Mouse (Mus musculus): ENCODE results near the gene Snrpf. TPM values are rescaled to one million over a fixed set of nuclear protein-coding genes. Genes with fewer than 3 reads are reported as not detected.

Snrpf gene
- polyA plus RNA-seq, 1 experiment, result 37.7 TPM

DNA sequence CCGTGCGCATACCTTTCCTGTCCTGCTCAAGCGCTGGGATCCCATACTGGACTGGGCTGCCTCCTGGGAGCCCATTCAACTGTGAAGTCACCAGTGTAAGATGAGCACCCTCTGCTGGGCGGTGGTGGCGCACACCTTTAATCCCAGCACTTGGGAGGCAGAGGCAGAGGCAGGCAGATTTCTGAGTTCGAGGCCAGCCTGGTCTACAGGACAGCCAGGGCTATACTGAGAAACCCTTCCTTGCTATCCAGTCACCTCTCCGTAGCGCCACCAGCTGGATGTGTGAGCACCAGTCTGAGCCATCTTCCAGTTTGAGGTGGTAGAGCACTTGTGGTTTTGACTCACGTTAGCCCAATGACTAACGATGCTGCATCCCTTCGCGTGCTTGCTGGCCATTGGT is 3.0 kb upstream of the Snrpf start:
- H3K27ac ChIP-seq (ENCODE audit: insufficient read depth, low read length), result no peak overlapping the region
- H3K4me3 ChIP-seq (ENCODE audit: insufficient read depth, low read length), result no peak overlapping the region
- peaks cover 9% of the 10 kb centered on the region for H3K4me1 ChIP-seq (ENCODE audit: control insufficient read depth, insufficient read depth, low read length)
- TF ChIP-seq POLR2A (IDR thresholded peaks at IDR 0.05; ENCODE audit: low read depth, low read length) (no peak), CTCF (IDR thresholded peaks at IDR 0.05; ENCODE audit: borderline replicate concordance, insufficient read depth, low read length) (0 out of 2 replicates have a peak, but pooled peaks have one; percentile 9)

DNA sequence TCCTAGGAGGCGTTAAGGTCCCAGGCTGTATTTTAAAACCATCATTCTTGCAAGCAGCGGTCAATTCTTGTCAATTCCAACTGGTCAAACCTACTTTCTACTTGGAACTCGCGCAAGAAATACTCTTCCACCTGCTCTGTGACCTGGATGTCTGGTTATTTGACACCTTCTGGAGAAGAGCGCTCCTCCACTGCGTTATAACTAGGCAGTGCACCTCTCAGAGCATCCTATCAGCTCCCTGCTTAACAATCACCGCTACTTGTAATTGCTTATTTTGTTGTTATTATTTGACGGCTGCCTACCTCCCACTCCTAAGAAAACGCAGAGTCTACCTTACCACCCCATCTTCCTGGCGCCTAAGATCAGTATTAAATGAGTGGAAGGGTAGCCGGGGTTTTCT is 710 bp downstream of the Snrpf start:
- no peak overlapping the region for H3K27ac ChIP-seq (ENCODE audit: insufficient read depth, low read length)
- H3K4me1 ChIP-seq (ENCODE audit: control insufficient read depth, insufficient read depth, low read length), result peaks cover 4% of the 10 kb centered on the region; the same call in 1 of the 2 replicates
- peak overlapping the region; percentile 69 for H3K4me3 ChIP-seq (ENCODE audit: insufficient read depth, low read length)
- TF ChIP-seq CTCF (IDR thresholded peaks at IDR 0.05; ENCODE audit: borderline replicate concordance, insufficient read depth, low read length) (no peak), POLR2A (IDR thresholded peaks at IDR 0.05; ENCODE audit: low read depth, low read length) (no peak)

DNA sequence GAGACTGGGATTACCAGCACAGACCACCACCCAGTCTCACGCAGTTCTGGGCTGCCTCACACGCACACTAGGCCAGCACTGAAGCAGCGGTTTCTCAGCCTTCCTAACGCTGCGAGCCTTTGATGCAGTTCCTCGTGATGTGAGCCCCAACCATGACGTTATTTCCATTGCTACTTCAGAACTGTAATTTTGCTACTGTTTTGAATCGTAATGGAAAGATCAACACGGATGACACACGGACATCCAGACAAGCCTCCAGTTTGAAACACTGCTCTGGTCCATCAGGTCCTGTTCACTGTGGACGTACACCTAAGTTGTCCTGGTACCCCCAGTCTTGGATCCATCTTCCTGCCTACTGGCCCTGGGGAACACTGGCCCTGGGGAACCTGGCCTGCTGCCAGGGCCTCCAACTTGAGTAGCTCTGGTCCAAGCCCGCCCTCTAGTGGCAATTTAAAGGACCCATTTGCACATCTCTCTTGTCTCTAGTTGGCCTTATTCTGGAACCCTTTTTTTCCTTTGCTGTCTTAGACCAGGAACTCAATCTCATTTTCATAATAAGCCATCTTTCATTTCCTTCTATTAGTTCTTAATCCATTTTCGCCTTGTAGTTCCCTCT is 12.1 kb downstream of the Snrpf start:
- Histone ChIP-seq H3K4me1 (ENCODE audit: control insufficient read depth, insufficient read depth, low read length) (no peaks in the 10 kb centered on the region), H3K27ac (ENCODE audit: insufficient read depth, low read length) (no peak overlapping the region), H3K4me3 (ENCODE audit: insufficient read depth, low read length) (no peak overlapping the region)
- TF ChIP-seq POLR2A (IDR thresholded peaks at IDR 0.05; ENCODE audit: low read depth, low read length) (no peak), CTCF (IDR thresholded peaks at IDR 0.05; ENCODE audit: borderline replicate concordance, insufficient read depth, low read length) (peak; percentile 46; the same call in 1 of the 2 replicates)

DNA sequence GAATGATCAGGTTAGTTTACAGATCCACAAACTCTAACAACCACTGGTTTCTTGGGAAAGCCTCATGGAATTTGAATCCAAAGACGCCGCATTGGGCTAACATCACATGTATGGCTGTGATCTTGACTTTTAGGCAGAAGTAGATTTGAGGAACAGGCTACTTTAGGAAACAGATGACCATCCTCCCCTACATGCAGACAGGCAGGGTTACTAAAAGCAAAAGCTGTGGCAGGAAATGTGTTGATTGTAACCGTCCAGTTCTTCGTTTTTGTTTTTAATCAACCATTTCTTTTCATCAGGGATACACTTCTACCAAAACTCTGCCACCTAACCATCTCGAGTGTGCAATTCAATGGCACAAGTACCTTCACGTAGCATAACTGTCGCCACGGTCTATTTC is 13.5 kb downstream of the Snrpf start:
- H3K4me3 ChIP-seq (ENCODE audit: insufficient read depth, low read length), result no peak overlapping the region
- H3K27ac ChIP-seq (ENCODE audit: insufficient read depth, low read length), result no peak overlapping the region
- TF ChIP-seq CTCF (IDR thresholded peaks at IDR 0.05; ENCODE audit: borderline replicate concordance, insufficient read depth, low read length) (no peak), POLR2A (IDR thresholded peaks at IDR 0.05; ENCODE audit: low read depth, low read length) (no peak)
- no peaks in the 10 kb centered on the region for H3K4me1 ChIP-seq (ENCODE audit: control insufficient read depth, insufficient read depth, low read length)

DNA sequence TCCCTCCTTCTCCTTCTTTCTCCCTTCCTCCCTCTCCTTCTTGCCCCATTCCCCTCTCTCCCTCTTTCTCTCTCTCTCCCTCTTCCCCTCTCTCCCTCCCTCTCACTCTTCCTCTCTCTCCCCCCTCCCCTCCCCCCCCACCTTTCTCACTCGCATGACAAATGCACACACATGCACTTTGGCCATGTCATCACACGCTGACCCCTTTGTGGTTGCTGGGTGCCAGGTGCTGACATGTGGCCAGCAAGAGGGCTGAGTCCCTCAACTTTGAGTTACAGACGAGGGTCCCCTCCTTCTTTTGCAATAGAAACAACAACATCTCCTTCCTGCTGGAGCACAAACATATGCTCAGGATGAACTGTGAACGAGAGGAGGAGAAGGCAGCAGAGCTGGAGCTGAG is 14.5 kb downstream of the Snrpf start:
- Histone ChIP-seq H3K27ac (ENCODE audit: insufficient read depth, low read length) (no peak overlapping the region), H3K4me3 (ENCODE audit: insufficient read depth, low read length) (no peak overlapping the region)
- TF ChIP-seq CTCF (IDR thresholded peaks at IDR 0.05; ENCODE audit: borderline replicate concordance, insufficient read depth, low read length) (no peak), POLR2A (IDR thresholded peaks at IDR 0.05; ENCODE audit: low read depth, low read length) (no peak)

DNA sequence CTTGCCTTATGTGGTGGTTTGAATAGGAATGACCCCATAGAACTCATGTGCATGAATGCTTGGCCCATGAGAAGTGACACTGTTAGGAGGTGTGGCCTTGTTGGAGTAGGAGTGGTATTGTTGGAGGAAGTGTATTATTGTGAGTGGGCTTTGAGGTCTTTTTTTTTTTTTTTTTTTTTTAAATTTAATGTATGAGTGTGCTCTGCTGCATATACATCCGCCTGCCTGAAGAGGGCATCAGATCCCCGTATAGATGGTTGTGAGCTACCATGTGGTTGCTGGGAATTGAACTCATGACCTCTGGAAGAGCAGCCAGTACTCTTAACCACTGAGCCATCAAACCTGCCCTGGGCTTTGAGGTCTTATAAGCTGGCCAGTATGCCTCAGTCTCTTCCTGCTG is 17.3 kb downstream of the Snrpf start:
- no peak overlapping the region for H3K27ac ChIP-seq (ENCODE audit: insufficient read depth, low read length)
- no peaks in the 10 kb centered on the region for H3K4me1 ChIP-seq (ENCODE audit: control insufficient read depth, insufficient read depth, low read length)
- no peak overlapping the region for H3K4me3 ChIP-seq (ENCODE audit: insufficient read depth, low read length)
- TF ChIP-seq POLR2A (IDR thresholded peaks at IDR 0.05; ENCODE audit: low read depth, low read length), result no peak
- TF ChIP-seq CTCF (IDR thresholded peaks at IDR 0.05; ENCODE audit: borderline replicate concordance, insufficient read depth, low read length), result no peak

More for the DNA sequence above, 14.5 kb downstream of the Snrpf start:
- no peaks in the 10 kb centered on the region for H3K4me1 ChIP-seq (ENCODE audit: control insufficient read depth, insufficient read depth, low read length)

DNA sequence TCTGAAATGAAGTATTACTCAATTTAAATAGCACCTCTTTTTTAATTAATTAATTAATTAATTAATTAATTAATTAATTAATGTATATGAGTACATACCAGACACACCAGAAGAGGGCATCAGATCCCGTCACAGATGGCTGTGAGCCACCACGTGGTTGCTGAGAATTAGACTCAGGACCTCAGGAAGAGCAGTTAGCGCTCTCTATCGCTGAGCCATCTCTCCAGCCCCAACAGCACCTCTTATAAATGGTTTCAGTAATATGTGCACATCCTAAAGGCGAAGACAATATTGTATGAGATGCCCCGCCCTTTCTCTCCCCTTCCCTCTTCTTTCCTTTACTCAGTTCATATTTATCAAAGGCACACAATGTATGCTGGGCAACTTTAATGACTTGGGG is 20.8 kb downstream of the Snrpf start:
- TF ChIP-seq POLR2A (IDR thresholded peaks at IDR 0.05; ENCODE audit: low read depth, low read length), result no peak
- no peak for TF ChIP-seq CTCF (IDR thresholded peaks at IDR 0.05; ENCODE audit: borderline replicate concordance, insufficient read depth, low read length)
- H3K4me3 ChIP-seq (ENCODE audit: insufficient read depth, low read length), result no peak overlapping the region
- no peak overlapping the region for H3K27ac ChIP-seq (ENCODE audit: insufficient read depth, low read length)
- H3K4me1 ChIP-seq (ENCODE audit: control insufficient read depth, insufficient read depth, low read length), result no peaks in the 10 kb centered on the region

DNA sequence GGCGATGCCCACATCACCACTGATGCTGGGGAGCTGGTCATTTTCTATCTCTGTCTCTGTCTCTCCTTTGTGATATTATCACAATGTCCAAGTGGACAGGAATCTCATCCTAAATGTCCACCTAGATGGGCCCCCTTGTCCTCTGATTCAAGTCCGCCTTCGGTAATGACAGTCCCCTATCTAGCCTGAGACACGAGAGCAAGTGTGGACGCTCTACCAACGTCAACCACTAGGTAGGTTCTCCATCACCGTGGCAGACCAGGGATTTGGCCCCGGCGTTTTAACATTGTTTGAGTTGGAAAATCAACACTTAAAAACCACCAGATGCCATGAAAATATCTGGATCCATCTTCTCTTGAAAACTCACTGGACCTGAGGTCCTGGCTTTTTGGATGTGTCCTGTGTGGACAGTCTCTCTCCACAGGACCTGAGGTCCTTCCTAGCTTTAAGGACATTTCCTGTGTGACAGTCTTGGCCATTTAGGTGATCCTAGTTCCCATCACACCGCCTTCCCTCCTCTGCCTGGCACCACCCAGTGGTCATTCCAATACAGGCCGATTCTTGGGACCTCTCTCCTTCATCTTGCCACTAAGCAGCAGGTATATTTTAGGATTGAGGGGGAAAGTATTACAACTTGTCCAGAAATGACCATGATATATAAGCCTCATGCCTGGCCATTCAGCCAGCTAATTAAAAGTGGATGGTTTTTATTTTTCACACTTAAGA is 21.5 kb downstream of the Snrpf start:
- H3K27ac ChIP-seq (ENCODE audit: insufficient read depth, low read length), result no peak overlapping the region
- no peaks in the 10 kb centered on the region for H3K4me1 ChIP-seq (ENCODE audit: control insufficient read depth, insufficient read depth, low read length)
- no peak overlapping the region for H3K4me3 ChIP-seq (ENCODE audit: insufficient read depth, low read length)
- TF ChIP-seq CTCF (IDR thresholded peaks at IDR 0.05; ENCODE audit: borderline replicate concordance, insufficient read depth, low read length) (no peak), POLR2A (IDR thresholded peaks at IDR 0.05; ENCODE audit: low read depth, low read length) (no peak)

DNA sequence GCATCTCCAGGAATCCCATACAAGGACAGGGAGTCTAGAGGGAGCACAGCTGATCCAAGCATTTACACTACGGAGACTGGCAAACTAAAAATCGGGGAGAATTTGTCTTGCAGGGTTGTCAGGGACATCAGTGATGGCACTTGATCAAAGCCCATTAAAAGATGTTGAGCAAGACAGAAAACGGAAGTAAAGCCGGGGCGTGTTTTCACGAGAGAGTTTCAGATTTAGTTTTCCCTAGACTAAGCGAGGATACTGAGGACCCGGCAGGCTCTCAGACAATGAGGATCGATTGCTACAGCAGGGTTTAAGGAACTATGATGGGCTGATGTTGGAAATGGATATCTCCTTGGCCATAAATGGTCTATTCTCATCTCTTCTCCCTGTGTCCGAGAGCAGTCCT is 22.4 kb downstream of the Snrpf start:
- no peak overlapping the region for H3K4me3 ChIP-seq (ENCODE audit: insufficient read depth, low read length)
- TF ChIP-seq CTCF (IDR thresholded peaks at IDR 0.05; ENCODE audit: borderline replicate concordance, insufficient read depth, low read length), result no peak
- TF ChIP-seq POLR2A (IDR thresholded peaks at IDR 0.05; ENCODE audit: low read depth, low read length), result no peak
- no peak overlapping the region for H3K27ac ChIP-seq (ENCODE audit: insufficient read depth, low read length)
- no peaks in the 10 kb centered on the region for H3K4me1 ChIP-seq (ENCODE audit: control insufficient read depth, insufficient read depth, low read length)

DNA sequence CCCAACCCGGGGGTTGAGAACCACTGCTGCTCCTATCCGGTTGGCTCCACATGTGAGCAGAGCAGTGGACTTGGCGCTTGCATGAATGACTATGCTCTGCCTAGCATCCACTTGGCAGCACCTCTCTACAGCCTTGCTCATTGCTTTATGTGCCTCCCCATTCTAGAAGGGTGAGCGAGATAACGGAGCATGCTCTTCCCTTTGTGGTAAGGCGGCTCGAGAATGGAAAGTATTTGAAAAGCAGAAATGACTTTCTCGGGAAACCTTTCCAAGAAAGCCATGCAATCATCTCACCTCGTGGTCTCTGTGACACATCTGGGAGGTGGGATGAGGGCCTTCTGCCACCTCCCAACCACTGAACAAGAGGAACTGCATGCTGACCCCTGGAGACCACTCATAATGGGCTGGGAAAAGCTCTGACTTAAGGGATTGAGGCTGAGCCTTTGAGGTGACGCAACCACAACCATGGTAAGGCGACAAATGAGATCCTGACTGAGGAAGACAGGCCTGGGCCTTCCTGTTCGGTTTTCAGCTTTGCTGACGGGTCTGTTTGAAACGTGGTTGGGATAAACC is 24.9 kb downstream of the Snrpf start:
- TF ChIP-seq CTCF (IDR thresholded peaks at IDR 0.05; ENCODE audit: borderline replicate concordance, insufficient read depth, low read length) (no peak), POLR2A (IDR thresholded peaks at IDR 0.05; ENCODE audit: low read depth, low read length) (no peak)
- H3K27ac ChIP-seq (ENCODE audit: insufficient read depth, low read length), result no peak overlapping the region
- H3K4me1 ChIP-seq (ENCODE audit: control insufficient read depth, insufficient read depth, low read length), result no peaks in the 10 kb centered on the region
- H3K4me3 ChIP-seq (ENCODE audit: insufficient read depth, low read length), result no peak overlapping the region

Measured in embryonic fibroblast, embryonic 13.5 days (primary cell).